Mouse (Mus musculus) heart, adult 2 months (tissue): Measurements from ENCODE around the gene Cmtm4. TPM values are rescaled to one million over a fixed set of nuclear protein-coding genes. Genes with fewer than 3 reads are reported as not detected.

Source experiments
- DNase-seq, 2 experiments: peaks; one replicate each; pipeline ENCODE4 v3.0.0; 2021
- H3K27ac ChIP-seq: fragments of 200-600 bp; 2 replicates; pipeline ENCODE4 v1.8.1; 2022
- H3K27me3 ChIP-seq: fragments of 200-500 bp; 2 replicates; pipeline ENCODE4 v1.6.1; 2012; ENCODE audit warnings: mild to moderate bottlenecking, low read length, inconsistent platforms, mixed read lengths; ENCODE audit not compliant: control insufficient read depth, insufficient read depth
- H3K36me3 ChIP-seq: fragments of 200-500 bp; 2 replicates; pipeline ENCODE4 v1.6.1; 2012; ENCODE audit warnings: low read length, inconsistent platforms; ENCODE audit not compliant: control insufficient read depth, insufficient read depth
- H3K4me1 ChIP-seq: fragments of 200-500 bp; 2 replicates; pipeline ENCODE4 v1.6.1; 2011; ENCODE audit warnings: low read length; ENCODE audit not compliant: control insufficient read depth, insufficient read depth
- H3K4me3 ChIP-seq: fragments of 200-600 bp; 2 replicates; pipeline ENCODE4 v1.8.1; 2022
- H3K79me2 ChIP-seq: fragments of 200-500 bp; replicated peaks from 2 replicates; pipeline ENCODE4 v1.6.1; 2012; ENCODE audit warnings: mild to moderate bottlenecking, inconsistent platforms, low read length, moderate library complexity, mixed read lengths; ENCODE audit not compliant: control insufficient read depth, insufficient read depth
- H3K9ac ChIP-seq: fragments of 200-500 bp; 2 replicates; pipeline ENCODE4 v1.6.1; 2012; ENCODE audit warnings: low read depth, mild to moderate bottlenecking, control low read depth, inconsistent platforms, low read length, mixed read lengths
- CTCF ChIP-seq: fragments of 200-600 bp; IDR thresholded peaks from 2 replicates; pipeline ENCODE4 v1.8.1; 2022; ENCODE audit warnings: antibody characterized with exemption, mild to moderate bottlenecking, moderate library complexity
- EP300 ChIP-seq: fragments of 200-500 bp; IDR thresholded peaks from 2 replicates; pipeline ENCODE4 v1.6.1; 2011; ENCODE audit warnings: low read depth, low read length, control low read depth; ENCODE audit not compliant: insufficient read depth
- POLR2A ChIP-seq: fragments of 200-500 bp; IDR thresholded peaks from 2 replicates; pipeline ENCODE4 v1.6.1; 2011; ENCODE audit warnings: mild to moderate bottlenecking, low read depth, low read length, control low read depth; ENCODE audit not compliant: insufficient read depth
- WGBS: fragments of 180-500 bp; shearing (Covaris S2); methylation state at CpG from one replicate; pipeline ENCODE4 v1.1.7; 2018; 5-methylcytosine and 5-hydroxymethylcytosine counted together
- intact Hi-C: fragments of 180-260 bp; cut with DNase I; formaldehyde crosslinking; loops from one replicate; pipeline ENCODE4 v1.15.1; 2025
- polyA plus RNA-seq: library from polyadenylated mRNA; depleted of rRNA; stranded (reverse); fragments of >200 nt; gene quantifications from 2 replicates; pipeline ENCODE4 v1.2.3, GENCODE M21; 2012
- total RNA-seq, 2 experiments: library from RNA; stranded (reverse); gene quantifications; 2 replicates each; pipeline ENCODE4 v1.2.3; 2021

The Cmtm4 gene
- total and polyA plus RNA-seq, 3 experiments: 7.3 to 11.4 (median 10.0) TPM

DNA sequence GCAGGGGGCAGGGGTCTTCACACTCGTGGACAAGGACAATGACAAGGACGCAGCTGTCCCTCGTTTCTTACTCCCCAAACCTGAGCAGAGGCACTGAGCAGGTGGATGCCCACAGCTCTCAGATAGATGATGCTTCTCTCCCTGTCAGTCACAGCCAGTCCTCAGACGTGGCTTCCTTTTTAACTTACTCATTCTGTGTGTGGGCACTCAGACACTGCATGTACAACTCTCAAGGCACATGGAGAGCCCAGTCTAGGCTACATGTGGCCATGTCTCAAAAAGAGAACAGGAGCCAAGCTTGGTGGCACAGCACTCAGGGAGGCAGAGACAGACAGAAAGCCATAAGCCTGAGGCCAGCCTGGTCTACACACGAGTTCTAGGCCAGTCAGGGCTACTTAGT, 19.6 kb downstream of the Cmtm4 start:
- H3K4me3 ChIP-seq: no peak overlapping the region
- TF ChIP-seq POLR2A (no peak), CTCF (no peak), EP300 (no peak)
- no peaks in the 10 kb centered on the region for H3K27me3 ChIP-seq
- H3K36me3 ChIP-seq: no peaks in the 10 kb centered on the region
- peaks cover 12% of the 10 kb centered on the region for H3K4me1 ChIP-seq
- DNase-seq: no peak
- 64% methylated on average over 5 of the region's 5 CpGs for WGBS
- intact Hi-C loops: loop anchor here (2.0 kb wide), 2 partner anchors 19 to 31 kb away; partner anchors contain the start of gene Cmtm4
- H3K27ac ChIP-seq: peak overlapping the region; percentile 49
- no peak overlapping the region for H3K9ac ChIP-seq
- peaks cover 9% of the 10 kb centered on the region for H3K79me2 ChIP-seq

DNA sequence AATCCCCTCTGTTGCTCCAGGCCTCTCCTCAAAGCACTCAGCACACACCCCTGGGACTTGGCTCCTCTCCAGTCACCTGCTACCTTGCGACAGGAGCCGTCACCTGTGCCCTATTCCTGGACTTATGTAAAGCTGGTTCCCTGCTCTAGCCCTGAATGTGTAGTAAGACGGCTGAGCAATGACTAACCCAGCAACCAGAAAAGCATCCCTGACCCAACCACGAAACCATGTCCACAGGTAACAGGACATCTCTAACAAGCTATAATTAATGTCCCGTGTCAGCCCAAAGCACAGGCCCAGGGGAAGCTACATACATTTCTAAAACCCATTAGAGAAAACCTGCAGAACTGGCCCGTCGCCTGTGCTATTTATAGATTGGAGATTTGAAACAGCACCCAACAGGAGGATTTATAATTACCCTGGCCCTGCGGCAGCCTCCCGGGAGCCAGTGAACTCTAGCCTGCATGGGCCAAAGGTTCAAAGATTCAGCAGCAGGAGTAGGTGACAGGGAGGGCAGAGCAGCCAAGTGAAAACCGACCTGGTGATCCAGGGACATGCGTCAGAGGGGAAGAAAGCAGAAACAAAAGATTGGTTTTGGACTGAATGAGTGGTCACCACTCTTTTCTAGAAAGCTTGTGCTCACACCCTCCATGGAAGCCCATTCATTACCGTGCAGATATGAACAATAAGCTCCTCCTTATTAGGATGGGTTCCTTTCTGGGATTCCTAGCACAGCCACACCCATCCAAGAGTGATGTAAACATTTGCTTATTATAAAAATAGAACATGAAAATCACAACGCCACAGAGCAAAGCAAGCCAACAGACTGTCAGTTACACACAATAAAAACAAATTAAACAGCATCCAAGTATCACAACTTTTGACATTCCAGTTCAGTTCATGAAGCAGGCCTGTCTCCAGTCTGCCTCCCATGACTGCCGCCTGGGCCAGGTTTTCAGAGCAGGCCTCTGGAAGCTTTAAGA, 20.5 kb downstream of the Cmtm4 start:
- WGBS: 18% methylated on average over 14 of the region's 14 CpGs
- 0 out of 2 replicates have a peak overlapping the region, but pooled peaks have one; percentile 4 for H3K9ac ChIP-seq

DNA sequence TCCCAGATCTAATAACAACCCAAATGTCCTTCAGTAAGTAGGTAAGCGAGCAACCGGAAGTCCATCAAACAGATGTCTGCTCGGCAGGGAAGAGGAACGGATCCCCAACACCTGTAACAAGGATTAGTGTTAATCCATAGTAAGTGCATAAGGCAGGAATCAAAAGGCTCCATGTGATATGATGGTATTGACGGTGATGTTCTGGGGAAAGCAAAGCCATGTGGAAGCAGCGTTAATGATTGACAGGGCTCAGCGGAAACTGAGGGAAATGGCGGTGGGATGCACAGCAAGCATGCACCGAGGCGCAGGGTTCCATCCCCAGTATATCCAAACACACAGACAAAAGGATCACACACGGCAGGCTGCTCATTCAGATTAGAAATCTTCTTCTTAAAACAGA, 21.3 kb downstream of the Cmtm4 start:
- Histone ChIP-seq H3K36me3 (no peaks in the 10 kb centered on the region), H3K4me3 (no peak overlapping the region)

More for the DNA sequence above, 20.5 kb downstream of the Cmtm4 start:
- H3K27ac ChIP-seq: peak overlapping the region; percentile 49
- DNase-seq: peak; percentile 38 to 62
- peaks cover 8% of the 10 kb centered on the region for H3K79me2 ChIP-seq
- intact Hi-C loops: loop anchor here (2.0 kb wide), 1 partner anchor 30 kb away; no protein-coding TSS in a partner anchor
- H3K27me3 ChIP-seq: no peaks in the 10 kb centered on the region
- no peak for TF ChIP-seq EP300
- H3K4me3 ChIP-seq: peak overlapping the region; percentile 14; the same call in 1 of the 2 replicates
- no peaks in the 10 kb centered on the region for H3K36me3 ChIP-seq
- H3K4me1 ChIP-seq: peaks cover 12% of the 10 kb centered on the region

DNA sequence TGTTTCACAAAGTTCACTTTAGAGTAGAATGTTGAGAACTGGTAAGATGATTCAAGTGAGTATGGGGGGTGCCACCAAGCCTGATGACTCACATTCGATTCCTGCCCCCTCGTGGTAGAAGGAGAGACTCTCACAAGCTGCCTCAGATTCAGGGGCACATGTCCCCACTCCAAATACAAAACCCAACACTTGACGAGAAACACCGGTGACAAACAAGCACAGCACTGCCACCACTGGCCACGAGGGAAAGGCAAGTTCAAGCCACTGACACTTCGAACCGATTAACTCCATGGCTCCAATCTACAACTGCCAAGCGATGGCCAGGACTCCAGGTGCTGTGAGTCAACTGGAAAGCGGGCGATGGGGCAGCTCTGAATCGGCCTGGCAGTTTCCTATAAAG, 21.8 kb downstream of the Cmtm4 start:
- no peak for TF ChIP-seq POLR2A
- no peak for TF ChIP-seq EP300
- peak; percentile 52 for TF ChIP-seq CTCF
- peak in 1 of 2 experiments; percentile 19 for DNase-seq
- Histone ChIP-seq H3K79me2 (peaks cover 6% of the 10 kb centered on the region), H3K4me3 (no peak overlapping the region), H3K27me3 (no peaks in the 10 kb centered on the region), H3K36me3 (no peaks in the 10 kb centered on the region), H3K27ac (no peak overlapping the region), H3K9ac (no peak overlapping the region), H3K4me1 (peaks cover 18% of the 10 kb centered on the region)
- 54% methylated on average over 11 of the region's 11 CpGs for WGBS
- intact Hi-C loops: loop anchor here (2.0 kb wide), 1 partner anchor 29 kb away; no protein-coding TSS in a partner anchor

More for the DNA sequence above, 21.3 kb downstream of the Cmtm4 start:
- Histone ChIP-seq H3K4me1 (peaks cover 18% of the 10 kb centered on the region), H3K27me3 (no peaks in the 10 kb centered on the region), H3K79me2 (peaks cover 7% of the 10 kb centered on the region), H3K9ac (no peak overlapping the region), H3K27ac (no peak overlapping the region; the same call in 1 of the 2 replicates)
- WGBS: 79% methylated on average over 11 of the region's 11 CpGs
- no peak for DNase-seq
- no peak for TF ChIP-seq POLR2A
- no peak for TF ChIP-seq CTCF
- TF ChIP-seq EP300: no peak
- intact Hi-C loops: loop anchor here (2.0 kb wide), 1 partner anchor 29 kb away; no protein-coding TSS in a partner anchor

DNA sequence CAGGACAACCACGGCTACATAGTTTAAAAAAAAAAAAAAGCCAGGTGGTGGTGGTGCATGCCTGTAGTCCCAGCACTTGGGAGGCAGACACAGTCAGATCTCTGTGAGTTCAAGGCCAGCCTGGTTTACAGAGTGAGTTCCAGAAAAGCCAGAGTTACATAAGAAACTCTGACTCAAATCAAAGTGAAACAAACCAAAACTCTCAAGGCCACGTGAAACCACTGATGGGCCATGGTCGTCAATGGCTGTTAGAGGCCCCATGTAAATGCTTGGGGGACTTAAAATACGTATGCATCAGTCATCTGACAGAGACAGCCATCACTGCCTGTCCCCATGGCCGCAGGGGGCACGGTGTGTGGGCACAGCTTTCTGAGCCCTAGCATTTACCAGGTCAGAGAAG, 24.5 kb downstream of the Cmtm4 start:
- WGBS: 93% methylated on average over 6 of the region's 6 CpGs
- no peaks in the 10 kb centered on the region for H3K79me2 ChIP-seq
- H3K27me3 ChIP-seq: no peaks in the 10 kb centered on the region
- H3K36me3 ChIP-seq: no peaks in the 10 kb centered on the region
- H3K9ac ChIP-seq: no peak overlapping the region
- no peak for DNase-seq
- intact Hi-C loops: no loop called here
- no peak overlapping the region for H3K4me3 ChIP-seq
- peaks cover 18% of the 10 kb centered on the region for H3K4me1 ChIP-seq
- TF ChIP-seq CTCF (no peak), POLR2A (no peak), EP300 (no peak)
- no peak overlapping the region for H3K27ac ChIP-seq

DNA sequence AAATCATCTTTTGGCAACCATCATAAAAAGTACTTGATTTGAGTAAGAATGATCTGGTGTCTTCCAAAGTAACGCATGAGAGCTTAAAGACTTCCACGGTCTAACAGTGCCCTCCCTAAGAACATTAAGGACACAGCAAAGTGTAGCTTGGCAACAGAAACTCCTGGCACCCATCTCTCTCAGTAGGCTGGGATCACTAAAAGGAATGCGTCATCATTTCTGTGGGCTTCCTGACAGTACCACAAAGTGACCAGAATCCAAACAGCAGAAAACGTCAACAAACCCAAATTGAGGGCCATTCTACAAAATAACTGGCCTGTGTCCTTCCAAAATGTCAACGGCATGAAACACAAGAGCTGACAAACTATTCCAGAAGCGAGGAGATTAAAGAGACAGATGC, 25.5 kb downstream of the Cmtm4 start:
- no peaks in the 10 kb centered on the region for H3K79me2 ChIP-seq
- DNase-seq: peak in 1 of 2 experiments; percentile 40
- H3K9ac ChIP-seq: no peak overlapping the region
- intact Hi-C loops: no loop called here
- no peak overlapping the region for H3K27ac ChIP-seq
- H3K4me3 ChIP-seq: no peak overlapping the region
- H3K4me1 ChIP-seq: peaks cover 11% of the 10 kb centered on the region
- no peaks in the 10 kb centered on the region for H3K36me3 ChIP-seq
- 16% methylated on average over 6 of the region's 6 CpGs for WGBS
- TF ChIP-seq EP300 (no peak), CTCF (no peak), POLR2A (no peak)
- no peaks in the 10 kb centered on the region for H3K27me3 ChIP-seq
